Mouse (Mus musculus) G1E (cell line): Measurements from ENCODE around the gene Fundc1. TPM values are rescaled to one million over a fixed set of nuclear protein-coding genes. Genes with fewer than 3 reads are reported as not detected.

Experiments
- ATAC-seq: 2 replicates; pipeline ENCODE4 v1.8.0; 2016; ENCODE audit warnings: mild to moderate bottlenecking; ENCODE audit not compliant: insufficient number of reproducible peaks, poor library complexity, low FRiP score, severe bottlenecking; ENCODE audit errors: extremely low read depth
- DNase-seq: peaks from one replicate; pipeline ENCODE4 v3.0.0; 2012; ENCODE audit warnings: low spot score
- H3K27me3 ChIP-seq: 2 replicates; pipeline ENCODE4 v1.6.1; 2012; ENCODE audit warnings: mild to moderate bottlenecking, low read length, inconsistent platforms; ENCODE audit not compliant: insufficient read depth
- H3K36me3 ChIP-seq: replicated peaks from 2 replicates; pipeline ENCODE3; 2012; ENCODE audit warnings: mild to moderate bottlenecking, inconsistent platforms
- H3K4me1 ChIP-seq: 2 replicates; pipeline ENCODE4 v1.6.1; 2012; ENCODE audit warnings: low read depth, low read length, inconsistent platforms, mixed read lengths; ENCODE audit not compliant: insufficient read depth
- H3K4me3 ChIP-seq: 2 replicates; pipeline ENCODE4 v1.5.1; 2012; ENCODE audit warnings: low read depth, mild to moderate bottlenecking, inconsistent platforms, low read length, moderate library complexity, mixed read lengths
- H3K9me3 ChIP-seq: replicated peaks from 2 replicates; pipeline ENCODE4 v1.6.1; 2012; ENCODE audit warnings: inconsistent platforms
- CTCF ChIP-seq: IDR thresholded peaks from 2 replicates; pipeline ENCODE4 v1.5.1; 2012; ENCODE audit warnings: low read depth, low read length, inconsistent platforms, mixed read lengths
- GATA1 ChIP-seq: IDR thresholded peaks from 2 replicates; pipeline ENCODE4 v1.6.1; 2012; ENCODE audit warnings: borderline replicate concordance, low read length, inconsistent platforms, mixed read lengths
- GATA2 ChIP-seq: IDR thresholded peaks from 2 replicates; pipeline ENCODE4 v1.6.1; 2012; ENCODE audit warnings: low read depth, low read length, inconsistent platforms, borderline replicate concordance
- POLR2AphosphoS5 ChIP-seq: IDR thresholded peaks from 2 replicates; pipeline ENCODE4 v1.6.1; 2012; ENCODE audit warnings: low read depth, low read length, inconsistent platforms; ENCODE audit not compliant: insufficient replicate concordance
- TAL1 ChIP-seq: conservative IDR thresholded peaks from 2 replicates; pipeline ENCODE4 v1.6.1; 2012; ENCODE audit warnings: low read depth, low read length, inconsistent platforms, mixed read lengths
- polyA plus RNA-seq: library from polyadenylated mRNA; stranded (reverse); fragments of >175 nt; gene quantifications from 2 replicates; pipeline ENCODE4 v1.2.3, GENCODE M21; 2012
- total RNA-seq, 2 experiments: library from RNA; stranded (forward) in 1 of 2; stranded (reverse) in 1 of 2; fragments of 200-1000 nt in 1 of 2; fragments of >200 nt in 1 of 2; fragmentation: Nextera tagmentation in 1 of 2; gene quantifications; 2 replicates each; pipeline ENCODE4 v1.2.3; 2014 to 2017

Gene Fundc1
- total RNA-seq (2014; fragmentation: Nextera tagmentation) = 28.7 and 35.7 TPM in 2 replicates
- 28.2 and 30.8 TPM in 2 replicates for total RNA-seq (2017)
- 5.1 and 7.9 TPM in 2 replicates for polyA plus RNA-seq

- TF ChIP-seq GATA2 (no peak), TAL1 (no peak), GATA1 (no peak), POLR2AphosphoS5 (no peak), CTCF (no peak)
- Histone ChIP-seq H3K27me3 (no peaks in the 10 kb centered on the region), H3K4me1 (no peaks in the 10 kb centered on the region), H3K9me3 (no peaks in the 10 kb centered on the region), H3K36me3 (peaks cover 7% of the 10 kb centered on the region), H3K4me3 (peak within 1 kb of the TSS; percentile 73)
- ATAC-seq = peak; percentile 100
- peak; percentile 36 for DNase-seq
Observed at GRCm38 (mm10) chrX:17571621-17572459, at the start of gene Fundc1. Gene Fundc1 (minus strand): TSS chrX:17572325.

- H3K36me3 ChIP-seq = no peaks in the 10 kb centered on the region
- ATAC-seq (no peak), DNase-seq (no peak)
- no peak overlapping the region for H3K4me3 ChIP-seq
- no peaks in the 10 kb centered on the region for H3K27me3 ChIP-seq
- no peaks in the 10 kb centered on the region for H3K4me1 ChIP-seq
- TF ChIP-seq GATA2 (no peak), CTCF (no peak), TAL1 (no peak), GATA1 (no peak), POLR2AphosphoS5 (no peak)
- no peaks in the 10 kb centered on the region for H3K9me3 ChIP-seq
Observed at GRCm38 (mm10) chrX:17611253-17611652, 39.1 kb upstream of the Fundc1 start.

DNA sequence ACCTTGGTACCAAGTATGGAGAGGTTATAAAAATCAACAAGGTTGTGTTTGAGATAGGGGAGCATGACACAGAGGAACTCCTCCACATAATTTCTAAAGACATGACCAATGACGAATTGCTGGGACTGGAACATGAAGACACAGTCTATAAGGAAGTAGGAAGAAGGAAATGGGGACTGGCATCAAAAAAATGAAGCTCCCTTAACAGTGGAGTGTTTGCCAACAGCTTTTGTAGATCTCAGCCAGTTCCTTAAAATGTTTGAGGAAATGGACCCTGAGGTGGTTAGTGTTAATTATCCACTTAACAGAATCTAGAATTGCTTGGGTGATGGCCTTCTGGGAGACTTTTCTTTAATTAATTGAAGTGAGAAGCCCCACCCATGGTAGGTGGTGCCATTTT is 36.6 kb upstream of the Fundc1 start:
- TF ChIP-seq POLR2AphosphoS5 (no peak), GATA1 (no peak), TAL1 (no peak), GATA2 (no peak), CTCF (no peak)
- DNase-seq = no peak
- H3K36me3 ChIP-seq = no peaks in the 10 kb centered on the region
- no peak overlapping the region for H3K4me3 ChIP-seq
- H3K4me1 ChIP-seq = no peaks in the 10 kb centered on the region
- ATAC-seq = no peak
- H3K9me3 ChIP-seq = no peaks in the 10 kb centered on the region
- no peaks in the 10 kb centered on the region for H3K27me3 ChIP-seq

GRCm38 (mm10) chrX:17607668-17608067 is 35.5 kb upstream of the Fundc1 start:
- Histone ChIP-seq H3K9me3 (no peaks in the 10 kb centered on the region), H3K4me3 (no peak overlapping the region), H3K4me1 (no peaks in the 10 kb centered on the region), H3K36me3 (no peaks in the 10 kb centered on the region), H3K27me3 (no peaks in the 10 kb centered on the region)
- TF ChIP-seq GATA2 = no peak
- no peak for TF ChIP-seq POLR2AphosphoS5
- no peak for TF ChIP-seq TAL1
- no peak for TF ChIP-seq CTCF
- TF ChIP-seq GATA1 = no peak
- DNase-seq (no peak), ATAC-seq (no peak)

DNA sequence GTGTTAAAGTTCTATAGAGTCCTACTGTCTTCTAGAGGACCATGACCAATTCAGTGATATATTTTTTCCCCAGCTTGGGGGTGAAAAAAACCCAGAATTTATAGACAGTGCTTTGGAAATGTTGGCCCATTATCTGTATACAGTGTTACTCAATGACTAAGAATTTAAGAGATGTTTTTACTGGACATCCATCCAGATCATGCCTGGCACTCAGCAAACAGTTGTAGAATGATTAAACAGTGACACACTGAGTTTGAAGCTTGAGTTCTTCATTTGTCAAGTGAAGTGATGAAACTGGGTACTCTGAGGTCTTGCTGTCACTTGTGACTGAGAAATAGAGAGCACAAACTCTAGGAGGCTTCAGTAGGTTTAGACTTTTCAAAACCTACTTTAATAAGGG is 21.2 kb upstream of the Fundc1 start:
- H3K4me1 ChIP-seq = no peaks in the 10 kb centered on the region

GRCm38 (mm10) chrX:17590745-17591144 is 18.6 kb upstream of the Fundc1 start:
- Histone ChIP-seq H3K36me3 (no peaks in the 10 kb centered on the region), H3K9me3 (no peaks in the 10 kb centered on the region), H3K27me3 (no peaks in the 10 kb centered on the region), H3K4me3 (no peak overlapping the region), H3K4me1 (no peaks in the 10 kb centered on the region)
- DNase-seq (no peak), ATAC-seq (no peak)
- no peak for TF ChIP-seq CTCF
- TF ChIP-seq POLR2AphosphoS5 = no peak
- no peak for TF ChIP-seq GATA2
- no peak for TF ChIP-seq TAL1
- TF ChIP-seq GATA1 = no peak

More for the DNA sequence above, 21.2 kb upstream of the Fundc1 start:
- H3K4me3 ChIP-seq = no peak overlapping the region
- no peaks in the 10 kb centered on the region for H3K36me3 ChIP-seq
- no peak for ATAC-seq
- H3K27me3 ChIP-seq = no peaks in the 10 kb centered on the region
- H3K9me3 ChIP-seq = no peaks in the 10 kb centered on the region
- no peak for DNase-seq
- no peak for TF ChIP-seq CTCF
- TF ChIP-seq GATA1 = no peak
- TF ChIP-seq GATA2 = no peak
- no peak for TF ChIP-seq POLR2AphosphoS5
- TF ChIP-seq TAL1 = no peak
